Mouse (Mus musculus): ENCODE data around the gene Olfr1185-ps1. TPM values are rescaled to one million over a fixed set of nuclear protein-coding genes. Genes with fewer than 3 reads are reported as not detected.

The Olfr1185-ps1 gene
- total RNA-seq (2023), result not detected

DNA sequence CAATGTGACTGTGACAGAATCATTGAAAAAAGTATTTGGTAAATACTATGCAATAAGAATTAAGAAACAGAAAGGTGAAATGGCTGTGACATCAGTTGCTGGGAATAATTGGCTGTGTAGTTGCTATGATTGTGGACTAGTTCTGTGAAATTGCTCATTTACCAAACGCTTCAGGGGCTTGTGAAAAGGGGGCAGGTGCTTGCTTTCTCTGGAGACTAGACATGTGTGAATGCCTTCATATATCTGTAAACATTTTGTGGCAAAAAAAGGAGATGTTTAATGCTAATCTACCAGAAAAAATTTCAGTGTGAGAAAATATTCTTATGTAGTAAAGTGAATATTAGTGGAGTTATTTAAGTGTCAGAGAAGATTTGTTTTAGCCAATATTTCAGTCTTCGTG, at the start of gene Olfr1185-ps1:
TSS of gene Olfr1185-ps1 (plus strand) at position 301 of the 400 bp plus-strand sequence.

DNA sequence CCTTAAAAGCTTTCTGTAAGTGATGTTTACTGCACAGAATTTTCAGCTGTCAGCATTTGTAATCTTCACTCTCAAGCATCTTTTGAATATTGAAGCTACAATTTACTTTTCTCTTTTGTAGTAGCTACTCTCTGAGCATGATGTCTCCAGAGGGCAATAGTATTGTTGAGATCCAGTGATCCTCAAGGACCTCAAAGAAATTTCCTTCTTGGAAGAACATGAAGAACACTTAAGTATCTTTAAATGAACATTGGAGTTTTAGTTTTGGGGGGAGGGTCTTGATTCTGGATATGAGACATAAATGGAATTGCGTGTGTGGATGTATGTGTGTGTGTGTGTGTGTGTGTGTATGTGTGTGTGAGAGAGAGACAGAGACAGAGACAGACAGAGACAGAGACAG, 44.1 kb upstream of the Olfr1185-ps1 start, which contains the start of gene Gm13757:
TSS of gene Gm13757 (minus strand) at position 101 of the 400 bp plus-strand sequence.

GRCm38 (mm10) chr2:88454567-88454966, 38.6 kb upstream of the Olfr1185-ps1 start, which contains the start of gene Olfr1183:
TSS of gene Olfr1183 (plus strand) at chr2:88454867.

DNA sequence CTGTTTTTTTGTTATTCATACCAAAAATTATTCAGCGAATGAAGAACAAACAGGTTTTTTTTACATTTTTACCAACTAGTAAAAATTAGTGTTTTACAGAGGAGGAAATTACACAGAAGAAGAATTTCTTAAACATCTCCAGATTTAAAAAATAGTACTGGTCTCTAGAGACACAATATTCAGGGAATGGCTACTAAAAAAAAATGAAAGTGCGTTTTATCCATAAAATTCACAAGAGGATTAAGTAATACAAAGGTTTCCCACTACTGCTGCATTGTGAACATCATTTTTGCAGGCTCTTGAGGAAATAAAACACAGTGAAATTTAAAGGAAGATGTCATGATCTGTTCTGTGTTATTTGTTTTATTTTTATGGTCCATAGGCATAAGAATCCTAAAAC, 9.8 kb upstream of the Olfr1185-ps1 start, which contains the start of gene Olfr1184:
TSS of gene Olfr1184 (plus strand) at position 301 of the 400 bp plus-strand sequence.

GRCm38 (mm10) chr2:88518251-88518650, 25.1 kb downstream of the Olfr1185-ps1 start, which contains the start of gene Olfr1186:
TSS of gene Olfr1186 (plus strand) at chr2:88518551.

Other genes starting within 250 kb of the Olfr1185-ps1 start
- under 1 TPM in 1 of 2 experiments, not detected in 1; 0.08 TPM for gene Olfr1173, start 213.4 kb upstream of the Olfr1185-ps1 start, total RNA-seq (2023)
- not detected for gene Olfr1174-ps, start 178.2 kb upstream of the Olfr1185-ps1 start, total RNA-seq (2023)
- not detected for gene Olfr1175-ps, start 166.1 kb upstream of the Olfr1185-ps1 start, total RNA-seq (2023)
- not detected for gene Olfr1176, start 156.6 kb upstream of the Olfr1185-ps1 start, total RNA-seq (2023)
- gene Olfr1177-ps, start 146.8 kb upstream of the Olfr1185-ps1 start, total RNA-seq (2023), result not detected
- gene Olfr1178, start 106.3 kb upstream of the Olfr1185-ps1 start, total RNA-seq (2023), result not detected
- not detected for gene Olfr1179, start 86.9 kb upstream of the Olfr1185-ps1 start, total RNA-seq (2023)
- gene Olfr1180, start 74.2 kb upstream of the Olfr1185-ps1 start, total RNA-seq (2023), result not detected
- not detected for gene Olfr1181, start 67.1 kb upstream of the Olfr1185-ps1 start, total RNA-seq (2023)
- not detected for gene Gm13757, start 44.2 kb upstream of the Olfr1185-ps1 start, total RNA-seq (2023)
- gene Olfr1183, start 38.5 kb upstream of the Olfr1185-ps1 start, total RNA-seq (2023), result not detected
- not detected for gene Olfr1184, start 9.7 kb upstream of the Olfr1185-ps1 start, total RNA-seq (2023)
- not detected for gene Olfr1186, start 25.2 kb downstream of the Olfr1185-ps1 start, total RNA-seq (2023)
- not detected for gene Olfr1188, start 63.6 kb downstream of the Olfr1185-ps1 start, total RNA-seq (2023)
- not detected for gene Olfr1189, start 93.1 kb downstream of the Olfr1185-ps1 start, total RNA-seq (2023)
- gene Olfr1191-ps1, start 147.2 kb downstream of the Olfr1185-ps1 start, total RNA-seq (2023), result not detected
- not detected for gene Olfr1192-ps1, start 155.2 kb downstream of the Olfr1185-ps1 start, total RNA-seq (2023)
- gene Olfr1193, start 182.3 kb downstream of the Olfr1185-ps1 start, total RNA-seq (2023), result not detected
- gene Olfr1195, start 195.9 kb downstream of the Olfr1185-ps1 start, total RNA-seq (2023), result not detected
- gene Olfr1196, start 211.3 kb downstream of the Olfr1185-ps1 start, total RNA-seq (2023), result not detected
- not detected for gene Olfr1197, start 239.0 kb downstream of the Olfr1185-ps1 start, total RNA-seq (2023)